Mouse (Mus musculus) intestine, postnatal 0 days (tissue): ENCODE data around the gene Tmub1. TPM values are rescaled to one million over a fixed set of nuclear protein-coding genes. Genes with fewer than 3 reads are reported as not detected.

Source experiments
- ATAC-seq: fragments of 200-750 bp; cut with Nextera tagmentation; 2 replicates; pipeline ENCODE4 v1.8.0; 2017; ENCODE audit warnings: mild to moderate bottlenecking, moderate TSS enrichment, moderate library complexity
- H3K27ac ChIP-seq: fragments of 300-500 bp; sonication (generic); 2 replicates; pipeline ENCODE4 v1.5.1; 2014; ENCODE audit warnings: mild to moderate bottlenecking, low read depth, low read length, moderate library complexity
- H3K27me3 ChIP-seq: fragments of 300-500 bp; sonication (generic); replicated peaks from 2 replicates; pipeline ENCODE4 v1.6.1; 2014; ENCODE audit warnings: low read length, mixed read lengths; ENCODE audit not compliant: control insufficient read depth, insufficient read depth
- H3K36me3 ChIP-seq: fragments of 300-500 bp; sonication (generic); 2 replicates; pipeline ENCODE4 v1.6.1; 2014; ENCODE audit warnings: mild to moderate bottlenecking, moderate library complexity; ENCODE audit not compliant: control insufficient read depth, insufficient read depth
- H3K4me1 ChIP-seq: fragments of 300-500 bp; sonication (generic); replicated peaks from 2 replicates; pipeline ENCODE4 v1.6.1; 2014; ENCODE audit warnings: antibody characterized with exemption, low read length, mixed read lengths; ENCODE audit not compliant: control insufficient read depth, insufficient read depth
- H3K4me2 ChIP-seq: fragments of 300-500 bp; sonication (generic); replicated peaks from 2 replicates; pipeline ENCODE4 v1.6.1; 2014; ENCODE audit warnings: low read depth, mild to moderate bottlenecking, moderate library complexity
- H3K4me3 ChIP-seq: fragments of 300-500 bp; sonication (generic); 2 replicates; pipeline ENCODE4 v1.5.1; 2014; ENCODE audit warnings: low read depth, low read length
- H3K9ac ChIP-seq: fragments of 300-500 bp; sonication (generic); 2 replicates; pipeline ENCODE4 v1.6.1; 2014; ENCODE audit warnings: mild to moderate bottlenecking, low read depth, low read length
- H3K9me3 ChIP-seq: fragments of 300-500 bp; sonication (generic); 2 replicates; pipeline ENCODE4 v1.6.1; 2016; ENCODE audit warnings: mixed run types; ENCODE audit not compliant: control insufficient read depth
- CTCF ChIP-seq: sonication (generic); IDR thresholded peaks from 2 replicates; pipeline ENCODE4 v1.5.1; 2016; ENCODE audit warnings: low read depth, mild to moderate bottlenecking, control low read depth, antibody characterized with exemption, moderate library complexity
- WGBS: fragments of 180-500 bp; shearing (Covaris S2); extraction: QIAGEN DNeasy Blood & Tissue Kit; methylation state at CpG from one replicate; pipeline ENCODE4 v1.1.7; 2014; 5-methylcytosine and 5-hydroxymethylcytosine counted together
- polyA plus RNA-seq: library from polyadenylated mRNA; unstranded; fragments of >200 nt; fragmentation: Nextera tagmentation; extraction: Ambion mirVana; gene quantifications from 2 replicates; pipeline ENCODE4 v1.2.1, GENCODE M21; 2015

The Tmub1 gene
- polyA plus RNA-seq, 1 experiment from 2014 or later: 28.8 TPM

- WGBS: 80% methylated on average over 13 of the region's 13 CpGs
- H3K36me3 ChIP-seq: peaks cover 12% of the 10 kb centered on the region; the same call in 1 of the 2 replicates
- H3K4me1 ChIP-seq: no peaks in the 10 kb centered on the region
- 0 out of 2 replicates have a peak overlapping the region, but pooled peaks have one; percentile 45 for H3K4me2 ChIP-seq
- no peak overlapping the region for H3K27ac ChIP-seq
- no peak for TF ChIP-seq CTCF
- H3K27me3 ChIP-seq: no peaks in the 10 kb centered on the region
- no peak overlapping the region for H3K4me3 ChIP-seq
- no peaks in the 10 kb centered on the region for H3K9me3 ChIP-seq
- no peak overlapping the region for H3K9ac ChIP-seq
- no peak for ATAC-seq
Observed at GRCm38 (mm10) chr5:24413938-24414337, 33.7 kb downstream of the Tmub1 start.

GRCm38 (mm10) chr5:24413042-24413693 lies 34.5 kb downstream of the Tmub1 start, which contains the start of gene Asic3:
Asic3 (plus strand) TSS chr5:24413392.
- Histone ChIP-seq H3K36me3 (peaks cover 10% of the 10 kb centered on the region; the same call in 1 of the 2 replicates), H3K27ac (no peak within 1 kb of the TSS), H3K4me3 (no peak within 1 kb of the TSS), H3K4me2 (peak within 1 kb of the TSS; percentile 45; the same call in 1 of the 2 replicates), H3K9ac (peak within 1 kb of the TSS; percentile 17; the same call in 1 of the 2 replicates), H3K9me3 (no peaks in the 10 kb centered on the region), H3K27me3 (no peaks in the 10 kb centered on the region), H3K4me1 (no peaks in the 10 kb centered on the region)
- ATAC-seq: peak; percentile 38; the same call in 1 of the 2 replicates
- TF ChIP-seq CTCF: no peak
- WGBS: 25% methylated on average over 11 of the region's 11 CpGs

- ATAC-seq: no peak
- Histone ChIP-seq H3K9ac (no peak overlapping the region), H3K27ac (no peak overlapping the region), H3K27me3 (no peaks in the 10 kb centered on the region), H3K4me1 (no peaks in the 10 kb centered on the region), H3K36me3 (peaks cover 19% of the 10 kb centered on the region; the same call in 1 of the 2 replicates), H3K4me2 (no peak overlapping the region), H3K4me3 (no peak overlapping the region), H3K9me3 (no peaks in the 10 kb centered on the region)
- TF ChIP-seq CTCF: no peak
- 74% methylated on average over 2 of the region's 2 CpGs for WGBS
Observed at GRCm38 (mm10) chr5:24412063-24412462, 35.6 kb downstream of the Tmub1 start.

GRCm38 (mm10) chr5:24409466-24409865 lies 38.2 kb downstream of the Tmub1 start:
- no peak overlapping the region for H3K4me3 ChIP-seq
- no peak overlapping the region for H3K9ac ChIP-seq
- H3K9me3 ChIP-seq: no peaks in the 10 kb centered on the region
- 68% methylated on average over 2 of the region's 2 CpGs for WGBS
- peaks cover 43% of the 10 kb centered on the region; the same call in 1 of the 2 replicates for H3K36me3 ChIP-seq
- no peaks in the 10 kb centered on the region for H3K27me3 ChIP-seq
- no peak overlapping the region for H3K4me2 ChIP-seq
- ATAC-seq: no peak
- no peak overlapping the region for H3K27ac ChIP-seq
- no peak for TF ChIP-seq CTCF
- H3K4me1 ChIP-seq: no peaks in the 10 kb centered on the region

- H3K4me3 ChIP-seq: no peak overlapping the region
- peaks cover 50% of the 10 kb centered on the region for H3K36me3 ChIP-seq
- no peaks in the 10 kb centered on the region for H3K4me1 ChIP-seq
- no peak for ATAC-seq
- H3K27ac ChIP-seq: no peak overlapping the region
- H3K4me2 ChIP-seq: no peak overlapping the region
- H3K9me3 ChIP-seq: no peaks in the 10 kb centered on the region
- no peak overlapping the region for H3K9ac ChIP-seq
- H3K27me3 ChIP-seq: no peaks in the 10 kb centered on the region
- no peak for TF ChIP-seq CTCF
- 92% methylated on average over 13 of the region's 13 CpGs for WGBS
Observed at GRCm38 (mm10) chr5:24408651-24409050, 39.0 kb downstream of the Tmub1 start.

GRCm38 (mm10) chr5:24405389-24405876 lies 42.2 kb downstream of the Tmub1 start:
- Histone ChIP-seq H3K4me1 (no peaks in the 10 kb centered on the region), H3K27ac (no peak overlapping the region), H3K4me3 (no peak overlapping the region), H3K9me3 (no peaks in the 10 kb centered on the region), H3K36me3 (peaks cover 77% of the 10 kb centered on the region), H3K27me3 (no peaks in the 10 kb centered on the region), H3K4me2 (no peak overlapping the region), H3K9ac (no peak overlapping the region)
- no peak for ATAC-seq
- TF ChIP-seq CTCF: no peak
- WGBS: 59% methylated on average over 3 of the region's 3 CpGs
